Mouse (Mus musculus) G1E (cell line): Measurements from ENCODE around the gene Pkp2. TPM values are rescaled to one million over a fixed set of nuclear protein-coding genes. Genes with fewer than 3 reads are reported as not detected.

Source experiments
- ATAC-seq: 2 replicates; pipeline ENCODE4 v1.8.0; 2016; ENCODE audit warnings: mild to moderate bottlenecking; ENCODE audit not compliant: insufficient number of reproducible peaks, poor library complexity, low FRiP score, severe bottlenecking; ENCODE audit errors: extremely low read depth
- DNase-seq: peaks from one replicate; pipeline ENCODE4 v3.0.0; 2012; ENCODE audit warnings: low spot score
- H3K27me3 ChIP-seq: 2 replicates; pipeline ENCODE4 v1.6.1; 2012; ENCODE audit warnings: mild to moderate bottlenecking, low read length, inconsistent platforms; ENCODE audit not compliant: insufficient read depth
- H3K36me3 ChIP-seq: replicated peaks from 2 replicates; pipeline ENCODE3; 2012; ENCODE audit warnings: mild to moderate bottlenecking, inconsistent platforms
- H3K4me1 ChIP-seq: 2 replicates; pipeline ENCODE4 v1.6.1; 2012; ENCODE audit warnings: low read depth, low read length, inconsistent platforms, mixed read lengths; ENCODE audit not compliant: insufficient read depth
- H3K4me3 ChIP-seq: 2 replicates; pipeline ENCODE4 v1.5.1; 2012; ENCODE audit warnings: low read depth, mild to moderate bottlenecking, inconsistent platforms, low read length, moderate library complexity, mixed read lengths
- H3K9me3 ChIP-seq: replicated peaks from 2 replicates; pipeline ENCODE4 v1.6.1; 2012; ENCODE audit warnings: inconsistent platforms
- CTCF ChIP-seq: IDR thresholded peaks from 2 replicates; pipeline ENCODE4 v1.5.1; 2012; ENCODE audit warnings: low read depth, low read length, inconsistent platforms, mixed read lengths
- GATA1 ChIP-seq: IDR thresholded peaks from 2 replicates; pipeline ENCODE4 v1.6.1; 2012; ENCODE audit warnings: borderline replicate concordance, low read length, inconsistent platforms, mixed read lengths
- GATA2 ChIP-seq: IDR thresholded peaks from 2 replicates; pipeline ENCODE4 v1.6.1; 2012; ENCODE audit warnings: low read depth, low read length, inconsistent platforms, borderline replicate concordance
- POLR2AphosphoS5 ChIP-seq: IDR thresholded peaks from 2 replicates; pipeline ENCODE4 v1.6.1; 2012; ENCODE audit warnings: low read depth, low read length, inconsistent platforms; ENCODE audit not compliant: insufficient replicate concordance
- TAL1 ChIP-seq: conservative IDR thresholded peaks from 2 replicates; pipeline ENCODE4 v1.6.1; 2012; ENCODE audit warnings: low read depth, low read length, inconsistent platforms, mixed read lengths
- polyA plus RNA-seq: library from polyadenylated mRNA; stranded (reverse); fragments of >175 nt; gene quantifications from 2 replicates; pipeline ENCODE4 v1.2.3, GENCODE M21; 2012
- total RNA-seq, 2 experiments: library from RNA; stranded (forward) in 1 of 2; stranded (reverse) in 1 of 2; fragments of 200-1000 nt in 1 of 2; fragments of >200 nt in 1 of 2; fragmentation: Nextera tagmentation in 1 of 2; gene quantifications; 2 replicates each; pipeline ENCODE4 v1.2.3; 2014 to 2017

Gene Pkp2
- total and polyA plus RNA-seq, 3 experiments = 12.1 to 19.6 (median 19.5) TPM

GRCm38 (mm10) chr16:16272978-16273377, 59.9 kb downstream of the Pkp2 start:
- DNase-seq (no peak), ATAC-seq (no peak)
- TF ChIP-seq CTCF = no peak
- no peak for TF ChIP-seq TAL1
- TF ChIP-seq POLR2AphosphoS5 = no peak
- TF ChIP-seq GATA2 = no peak
- TF ChIP-seq GATA1 = no peak
- Histone ChIP-seq H3K4me3 (no peak overlapping the region), H3K36me3 (peaks cover 23% of the 10 kb centered on the region), H3K27me3 (no peaks in the 10 kb centered on the region), H3K4me1 (no peaks in the 10 kb centered on the region), H3K9me3 (no peaks in the 10 kb centered on the region)

- Histone ChIP-seq H3K27me3 (no peaks in the 10 kb centered on the region), H3K4me3 (no peak overlapping the region), H3K9me3 (no peaks in the 10 kb centered on the region), H3K4me1 (no peaks in the 10 kb centered on the region), H3K36me3 (peaks cover 19% of the 10 kb centered on the region)
- no peak for DNase-seq
- no peak for ATAC-seq
- TF ChIP-seq CTCF (no peak), GATA1 (no peak), GATA2 (no peak), POLR2AphosphoS5 (no peak), TAL1 (no peak)
Measured at GRCm38 (mm10) chr16:16273752-16274151, 60.6 kb downstream of the Pkp2 start.

DNA sequence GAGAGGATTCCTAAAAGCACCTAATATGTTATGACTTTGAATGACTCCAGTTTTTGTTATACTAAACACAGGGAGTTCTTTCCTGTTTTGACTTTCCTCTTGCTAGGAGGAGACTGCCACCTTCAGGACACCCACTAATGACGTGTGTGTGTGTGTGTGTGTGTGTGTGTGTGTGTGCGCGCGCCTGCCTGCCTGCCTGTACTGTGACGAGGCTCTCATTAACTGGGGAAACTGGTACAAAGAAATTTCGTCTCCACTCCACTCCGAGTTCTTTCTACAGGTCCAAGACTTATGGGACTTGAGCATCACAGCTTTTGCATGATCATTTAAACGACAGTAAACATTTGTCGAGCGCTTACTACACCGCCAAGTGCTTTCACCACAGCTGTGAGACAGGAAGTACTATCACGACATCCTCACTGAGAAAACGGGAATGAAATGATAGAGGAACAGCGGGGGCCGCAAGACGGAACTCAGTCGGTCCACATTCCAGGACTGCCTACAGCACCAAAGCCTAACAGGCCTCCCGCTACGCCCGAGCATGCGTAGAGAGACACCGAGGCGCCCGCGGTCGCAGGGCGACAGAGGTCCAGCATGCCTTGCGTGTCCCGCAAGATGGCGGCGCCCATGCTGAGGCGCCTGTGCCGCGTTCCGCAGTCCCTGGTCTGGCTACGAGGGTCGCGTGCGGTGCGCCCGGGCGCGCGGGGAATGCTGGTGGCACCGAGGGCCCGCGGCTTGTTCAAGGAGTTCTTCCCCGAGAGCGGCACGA, 89.4 kb downstream of the Pkp2 start, which contains the start of gene Yars2:
Yars2 (plus strand) TSS at position 597 of the 769 bp plus-strand sequence.
- Histone ChIP-seq H3K36me3 (peaks cover 16% of the 10 kb centered on the region), H3K27me3 (peaks cover 3% of the 10 kb centered on the region; the same call in 1 of the 2 replicates), H3K9me3 (no peaks in the 10 kb centered on the region), H3K4me3 (peak within 1 kb of the TSS; percentile 93), H3K4me1 (peaks cover 18% of the 10 kb centered on the region)
- DNase-seq = peak; percentile 85
- ATAC-seq = peak; percentile 92
- TF ChIP-seq GATA2 (no peak), POLR2AphosphoS5 (no peak; the same call in 1 of the 2 replicates), GATA1 (no peak)

- Histone ChIP-seq H3K9me3 (no peaks in the 10 kb centered on the region), H3K4me1 (peaks cover 18% of the 10 kb centered on the region), H3K4me3 (peak overlapping the region; percentile 93), H3K36me3 (peaks cover 24% of the 10 kb centered on the region), H3K27me3 (no peaks in the 10 kb centered on the region)
- 0 out of 2 replicates have a peak, but pooled peaks have one; percentile 8 for ATAC-seq
- no peak for TF ChIP-seq GATA1
- no peak for TF ChIP-seq POLR2AphosphoS5
- no peak for TF ChIP-seq TAL1
- TF ChIP-seq GATA2 = no peak
- no peak for TF ChIP-seq CTCF
- DNase-seq = peak; percentile 9
Measured at GRCm38 (mm10) chr16:16303138-16303827, 90.2 kb downstream of the Pkp2 start.

- H3K27me3 ChIP-seq = no peaks in the 10 kb centered on the region
- H3K4me3 ChIP-seq = peak overlapping the region; percentile 93
- peaks cover 18% of the 10 kb centered on the region for H3K4me1 ChIP-seq
- DNase-seq (no peak), ATAC-seq (no peak)
- H3K36me3 ChIP-seq = peaks cover 28% of the 10 kb centered on the region
- no peak for TF ChIP-seq GATA1
- TF ChIP-seq GATA2 = no peak
- no peak for TF ChIP-seq TAL1
- TF ChIP-seq CTCF = no peak
- TF ChIP-seq POLR2AphosphoS5 = no peak
- H3K9me3 ChIP-seq = no peaks in the 10 kb centered on the region
Measured at GRCm38 (mm10) chr16:16303888-16304287, 90.8 kb downstream of the Pkp2 start.

- no peaks in the 10 kb centered on the region for H3K9me3 ChIP-seq
- ATAC-seq (no peak), DNase-seq (no peak)
- H3K4me1 ChIP-seq = no peaks in the 10 kb centered on the region; the same call in 1 of the 2 replicates
- no peak for TF ChIP-seq GATA2
- no peak for TF ChIP-seq POLR2AphosphoS5
- TF ChIP-seq CTCF = no peak
- no peak for TF ChIP-seq TAL1
- H3K4me3 ChIP-seq = no peak overlapping the region
- H3K27me3 ChIP-seq = no peaks in the 10 kb centered on the region
- peaks cover 72% of the 10 kb centered on the region for H3K36me3 ChIP-seq
Measured at GRCm38 (mm10) chr16:16311319-16311718, 98.2 kb downstream of the Pkp2 start.

Other genes with a start within 250 kb of the Pkp2 start
- gene Yars2, start 89.6 kb downstream of the Pkp2 start, total RNA-seq (2014; fragmentation: Nextera tagmentation) = 16.4 and 26.2 TPM in 2 replicates
- 24.2 and 26.3 TPM in 2 replicates for gene Yars2, start 89.6 kb downstream of the Pkp2 start, total RNA-seq (2017)
- gene Yars2, start 89.6 kb downstream of the Pkp2 start, polyA plus RNA-seq = 37.8 and 45.0 TPM in 2 replicates
- 154 and 160 TPM in 2 replicates for gene Dnm1l, start 145.6 kb downstream of the Pkp2 start, total RNA-seq (2014; fragmentation: Nextera tagmentation)
- gene Dnm1l, start 145.6 kb downstream of the Pkp2 start, total RNA-seq (2017) = 86.8 and 104 TPM in 2 replicates
- gene Dnm1l, start 145.6 kb downstream of the Pkp2 start, polyA plus RNA-seq = 10.8 and 25.1 TPM in 2 replicates